Mouse (Mus musculus) mouse trophoblast stem cell (cell line): ENCODE data around the gene Gpd2.

Experiments used
- in situ Hi-C, 2 experiments: fragments of 300-500 bp; cut with MseI, MboI; formaldehyde crosslinking; loops; 2 replicates in 1 of 2; 3 replicates in 1 of 2; pipeline ENCODE4 v1.15.1; 2025

The Gpd2 gene

DNA sequence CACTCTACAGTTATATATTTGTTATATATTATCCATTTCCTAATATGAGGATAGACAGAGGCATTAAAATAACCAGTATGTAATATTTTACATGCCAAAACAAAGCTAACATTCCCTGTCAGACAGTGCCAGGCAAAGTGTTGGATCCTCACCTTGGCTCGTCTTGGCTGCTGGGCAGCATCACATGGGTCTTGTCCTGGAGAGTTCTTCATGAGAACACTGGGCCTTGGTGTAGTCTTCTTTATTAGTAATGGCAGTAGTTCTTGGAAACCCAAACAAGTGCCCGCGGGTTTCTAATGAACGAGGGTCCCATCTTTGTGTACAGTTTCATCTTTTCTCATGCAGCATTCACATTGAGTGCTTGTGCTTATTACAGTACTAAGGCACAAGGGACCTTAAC lies 59.8 kb downstream of the Gpd2 start:
- in situ Hi-C loops = no loop called here

DNA sequence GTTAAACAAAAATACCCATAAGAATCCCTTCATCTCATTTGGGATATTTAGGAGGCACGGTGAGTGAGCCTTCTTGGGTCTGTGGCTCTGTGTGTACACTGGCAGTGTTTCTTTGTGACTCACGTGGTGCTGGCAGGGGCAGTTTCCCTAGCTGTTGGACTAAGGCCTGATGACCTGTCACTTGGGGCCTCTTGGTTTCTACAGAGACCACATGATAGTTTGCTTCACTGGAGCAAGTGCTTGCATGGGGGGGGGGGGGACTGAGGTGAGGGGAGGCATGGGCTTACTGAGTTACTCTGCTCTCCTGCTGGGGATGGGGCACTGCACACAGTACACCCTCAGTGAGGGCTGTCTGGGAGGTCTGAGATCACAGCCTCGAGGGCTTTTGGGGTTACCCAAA lies 64.1 kb downstream of the Gpd2 start:
- in situ Hi-C loops = no loop called here

DNA sequence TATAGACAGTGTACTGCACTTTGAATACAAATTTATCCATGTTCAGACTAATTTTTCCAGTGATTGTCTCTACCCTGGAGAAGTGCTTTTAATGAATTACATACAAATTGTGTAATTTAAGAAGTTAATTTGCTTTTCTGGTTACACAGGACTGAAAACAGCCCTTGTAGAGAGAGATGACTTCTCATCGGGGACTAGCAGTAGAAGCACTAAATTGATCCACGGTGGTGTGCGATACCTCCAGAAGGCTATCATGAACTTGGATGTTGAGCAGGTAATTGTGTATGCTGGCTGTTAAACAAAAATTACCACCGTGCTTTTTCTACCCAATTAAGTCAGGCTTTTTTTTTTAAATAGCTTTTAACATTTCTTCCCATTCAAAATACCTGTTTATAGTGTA lies 66.8 kb downstream of the Gpd2 start:
- in situ Hi-C loops = no loop called here

GRCm38 (mm10) chr2:57312268-57312797 lies 74.9 kb downstream of the Gpd2 start:
- in situ Hi-C loops = no loop called here

DNA sequence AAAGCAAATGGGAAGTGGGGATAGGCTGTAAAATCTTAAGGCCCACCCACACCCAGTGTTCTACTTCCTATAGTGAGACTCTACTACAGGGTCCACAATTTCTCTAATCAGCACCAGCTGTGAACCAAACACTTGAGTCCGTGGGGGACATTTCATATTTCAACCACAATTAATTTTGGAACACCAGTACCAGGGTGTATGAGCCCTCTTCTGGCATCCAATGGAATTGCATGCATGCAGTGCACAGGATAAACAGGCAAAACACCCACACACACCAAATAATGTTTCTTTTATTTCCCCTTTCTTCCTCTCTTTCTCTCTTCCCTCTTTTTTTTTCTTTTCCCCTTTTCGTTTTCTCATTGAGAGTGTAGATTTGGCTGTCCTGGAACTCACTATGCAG lies 78.6 kb downstream of the Gpd2 start:
- in situ Hi-C loops = no loop called here

DNA sequence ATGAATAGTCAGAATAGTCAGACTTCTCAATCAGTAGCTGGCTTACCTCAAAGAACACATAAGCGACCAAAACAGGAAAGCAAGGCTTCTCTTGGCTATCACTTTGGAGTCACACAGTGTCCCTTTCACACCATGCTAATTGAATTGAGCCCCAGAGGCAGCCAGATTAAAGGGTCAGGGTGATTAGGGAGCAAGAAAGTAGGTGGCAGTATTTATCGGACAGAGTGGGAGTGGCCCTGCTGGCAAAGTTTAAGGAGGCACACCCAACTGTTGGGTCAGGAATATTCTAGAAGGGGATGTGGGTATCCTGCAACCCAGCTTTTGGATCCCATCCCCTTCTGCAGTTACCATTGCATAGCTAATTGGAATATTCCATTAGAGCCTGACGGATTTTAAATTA lies 80.9 kb downstream of the Gpd2 start:
- in situ Hi-C loops = no loop called here

DNA sequence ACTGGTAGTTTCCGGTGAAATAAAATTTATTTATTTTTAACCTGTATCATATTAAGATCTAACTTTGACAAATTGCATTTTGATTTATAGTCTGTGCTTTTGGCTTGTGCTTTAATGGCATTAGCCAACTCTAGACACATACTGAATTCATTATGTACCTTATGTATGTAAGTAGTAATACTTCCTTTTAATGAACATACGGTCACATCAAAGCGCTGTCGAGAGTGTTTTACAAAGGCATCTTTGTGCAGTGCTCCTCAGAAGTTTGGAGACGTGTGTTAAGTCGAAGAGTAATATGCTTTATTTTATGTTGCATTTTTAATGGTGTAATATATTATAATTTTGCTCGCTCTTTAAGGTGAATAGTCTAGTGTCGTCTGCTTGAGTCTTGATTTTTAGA lies 88.7 kb downstream of the Gpd2 start:
- in situ Hi-C loops = no loop called here

DNA sequence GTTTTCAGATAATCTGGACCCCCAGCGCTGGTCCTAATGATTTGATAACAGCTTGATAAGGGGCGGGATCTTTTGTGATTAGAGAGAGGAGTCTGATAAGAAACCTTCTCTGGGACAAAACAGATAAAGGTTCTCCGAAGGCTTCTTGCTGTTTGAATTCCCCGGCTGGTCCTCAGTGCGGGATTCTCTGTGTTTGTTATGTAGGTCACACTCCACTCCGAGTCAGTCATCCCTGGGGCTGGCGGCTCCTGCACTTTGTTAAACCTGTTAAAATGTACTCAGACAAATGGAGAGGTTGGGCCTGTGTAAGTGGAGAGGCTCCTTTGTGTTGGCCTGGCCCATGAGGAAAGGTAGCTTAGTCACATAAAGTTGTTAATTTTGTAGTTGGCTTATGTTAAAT lies 91.9 kb downstream of the Gpd2 start:
- in situ Hi-C loops = no loop called here

DNA sequence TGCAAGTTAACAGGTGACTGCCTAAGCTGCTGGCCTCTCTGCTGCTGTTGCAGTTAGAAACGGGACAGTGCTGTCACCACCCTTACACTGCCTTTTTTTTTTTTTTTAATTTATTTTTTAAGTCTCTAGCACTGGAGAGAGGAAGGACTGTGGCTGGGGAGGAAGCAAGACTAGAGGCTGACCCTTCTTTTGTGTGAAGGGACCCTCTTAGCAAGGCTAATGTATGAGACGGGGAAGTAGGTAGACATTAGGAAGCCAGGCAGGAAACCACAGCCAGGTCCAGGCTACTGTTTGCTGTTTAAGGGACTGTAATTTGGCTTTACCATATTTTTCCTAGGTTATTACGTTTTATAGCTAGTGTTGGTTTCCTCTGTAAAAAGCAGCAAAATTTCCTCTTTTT lies 93.4 kb downstream of the Gpd2 start:
- in situ Hi-C loops = no loop called here

DNA sequence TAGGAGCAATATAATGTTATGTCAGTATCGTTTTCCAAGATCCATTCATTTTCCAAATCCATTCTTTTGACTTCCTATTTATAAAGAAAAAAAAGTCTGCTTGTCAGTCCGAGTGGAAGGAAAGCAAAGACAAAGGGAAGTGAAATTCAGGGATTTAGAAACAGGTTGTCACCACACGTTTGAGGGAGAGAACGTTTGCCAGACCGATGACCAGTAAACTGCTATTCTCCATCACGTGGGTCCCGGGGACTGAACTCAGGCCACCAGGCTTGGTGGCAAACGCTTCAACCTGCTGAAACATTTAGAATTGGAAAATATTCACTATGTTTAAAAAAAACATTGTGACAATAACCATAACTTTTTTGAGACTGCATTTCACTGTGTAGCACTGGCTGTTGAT lies 93.8 kb downstream of the Gpd2 start:
- in situ Hi-C loops = no loop called here

DNA sequence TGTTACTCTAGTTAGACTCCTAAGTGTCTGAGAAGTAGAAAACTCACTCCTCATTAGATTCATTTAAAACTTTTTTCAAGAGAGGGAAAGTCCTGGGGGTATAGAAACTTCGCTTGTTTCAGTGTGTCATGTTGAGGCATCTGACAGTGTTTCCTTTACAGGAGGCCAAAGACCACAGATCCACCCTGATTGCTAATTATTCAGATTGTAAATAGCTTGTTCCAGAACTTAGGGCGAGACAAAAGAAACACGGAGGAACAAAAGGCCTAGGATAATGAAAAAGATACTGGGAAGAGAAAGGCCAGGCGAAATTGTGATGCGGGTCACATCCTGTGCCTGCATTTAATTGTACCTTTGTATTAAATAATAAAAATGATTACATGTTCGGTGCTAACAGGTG lies 96.0 kb downstream of the Gpd2 start:
- in situ Hi-C loops = no loop called here

- in situ Hi-C loops = no loop called here
These were observed 98.0 kb downstream of the Gpd2 start for GRCm38 (mm10) chr2:57335397-57335796.

- in situ Hi-C loops = no loop called here
These were observed 101.3 kb downstream of the Gpd2 start for GRCm38 (mm10) chr2:57338779-57339178.

- in situ Hi-C loops = no loop called here
These were observed 105.5 kb downstream of the Gpd2 start for GRCm38 (mm10) chr2:57342910-57343309.

DNA sequence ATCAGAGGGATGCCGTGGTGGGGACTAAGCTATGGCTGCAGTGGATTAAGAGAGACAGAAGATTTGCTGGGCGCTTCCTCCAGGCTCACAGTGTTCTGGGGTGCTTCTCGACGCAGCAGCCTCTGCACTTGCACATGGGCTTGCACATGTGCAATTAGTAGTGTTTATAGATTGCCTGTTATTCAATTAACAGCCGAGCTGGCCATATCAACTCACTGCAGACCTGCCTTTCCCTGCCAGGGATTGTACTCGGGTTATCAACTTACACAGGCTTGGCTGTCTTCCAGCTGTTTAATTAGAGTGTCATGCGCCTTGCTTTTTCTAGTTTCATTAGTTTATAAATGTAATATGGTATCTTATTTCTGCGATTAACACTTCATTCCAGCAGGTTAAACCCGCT lies 113.2 kb downstream of the Gpd2 start:
- in situ Hi-C loops = no loop called here

- in situ Hi-C loops = no loop called here
These were observed 116.4 kb downstream of the Gpd2 start for GRCm38 (mm10) chr2:57353722-57354432.

GRCm38 (mm10) chr2:57354848-57355247 lies 117.4 kb downstream of the Gpd2 start:
- in situ Hi-C loops = no loop called here

GRCm38 (mm10) chr2:57356222-57356822 lies 118.9 kb downstream of the Gpd2 start:
- in situ Hi-C loops = no loop called here

DNA sequence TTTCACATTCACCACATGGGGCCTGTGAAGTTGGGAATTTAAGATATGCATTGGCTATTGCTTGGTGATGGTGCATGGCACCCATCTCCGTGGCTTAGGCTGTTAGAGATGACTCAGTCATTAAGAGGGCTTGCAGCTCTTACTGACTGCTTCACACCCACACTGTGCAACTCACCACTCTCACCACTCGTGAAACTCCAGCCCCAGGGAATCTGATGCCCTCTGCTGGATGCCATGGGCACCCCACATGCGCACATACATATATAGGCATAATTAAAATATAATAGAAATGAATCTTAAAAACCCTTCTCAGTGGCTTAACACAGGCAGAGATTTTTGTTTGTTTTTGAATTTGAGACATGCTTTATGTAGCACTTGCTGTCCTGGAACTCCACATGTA lies 125.1 kb downstream of the Gpd2 start:
- in situ Hi-C loops = no loop called here

- in situ Hi-C loops = no loop called here
These were observed 137.2 kb downstream of the Gpd2 start for GRCm38 (mm10) chr2:57374647-57375046.

DNA sequence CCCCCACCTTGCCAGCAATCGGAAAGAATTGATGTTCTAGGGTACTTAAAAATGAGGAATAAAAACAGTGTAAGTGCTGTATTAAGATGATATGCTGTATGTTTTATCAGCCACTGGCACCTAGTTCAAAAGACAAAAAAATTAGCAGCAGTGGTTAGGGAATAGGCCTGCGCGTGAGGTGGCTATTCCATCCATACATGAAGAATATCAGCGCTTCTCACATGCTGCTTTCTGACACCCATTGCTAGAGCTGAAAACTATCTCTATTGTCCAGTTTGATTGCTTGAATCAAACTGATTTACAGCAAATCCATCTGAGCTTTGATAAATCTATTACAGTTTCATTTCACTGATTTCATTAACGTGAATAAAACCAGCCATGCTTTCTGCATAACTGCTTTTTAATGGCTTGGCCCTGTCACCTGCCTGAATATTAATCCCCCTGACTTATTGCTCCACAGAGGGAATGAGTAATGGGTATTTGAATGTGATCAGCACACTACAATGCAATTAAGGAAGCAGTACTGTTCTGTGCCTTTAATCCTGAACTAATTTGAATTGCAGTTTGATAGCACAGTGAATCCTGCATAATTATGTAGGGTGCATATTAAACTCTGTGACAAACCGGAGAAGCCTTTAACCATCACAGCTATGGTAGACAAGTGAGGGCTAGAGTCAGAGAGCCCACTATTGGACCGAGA lies 137.9 kb downstream of the Gpd2 start:
- in situ Hi-C loops = no loop called here

DNA sequence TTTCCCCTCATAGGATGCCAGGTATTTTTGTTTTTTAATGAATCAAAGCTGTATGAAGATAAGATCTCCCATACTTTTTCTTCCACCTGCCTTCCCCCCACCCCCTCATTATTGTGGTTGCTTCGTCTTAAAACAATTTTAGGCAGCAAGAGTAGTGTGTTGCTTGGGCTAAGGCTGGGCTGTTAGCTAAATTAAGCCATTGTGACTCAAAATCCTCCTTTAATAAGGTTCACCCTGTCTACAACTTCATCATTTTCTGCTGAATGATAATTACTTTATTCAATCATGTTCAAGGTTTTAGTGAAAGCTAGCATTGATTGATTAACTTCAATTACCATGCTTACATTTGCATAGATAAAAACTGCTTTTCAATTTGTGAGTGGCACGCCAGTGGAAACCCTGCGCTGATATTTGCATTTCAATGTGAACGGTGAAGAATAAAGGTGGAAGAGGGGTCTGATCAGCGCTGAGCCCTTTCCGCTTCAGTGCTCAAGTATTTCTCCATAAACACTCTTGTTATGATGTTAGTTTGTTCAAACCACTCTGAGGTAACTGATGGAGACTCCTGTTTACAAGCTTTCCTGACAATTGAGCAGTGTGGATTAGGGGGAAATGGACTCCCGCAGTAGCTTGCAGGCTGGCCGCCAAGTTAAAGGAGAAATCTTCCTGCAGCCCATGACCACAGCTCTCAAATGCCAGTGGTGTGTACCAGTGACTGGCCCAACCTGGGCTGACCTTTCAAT lies 140.9 kb downstream of the Gpd2 start:
- in situ Hi-C loops = no loop called here
